Mouse (Mus musculus) E14TG2a.4 (cell line): ENCODE data around the gene Anxa3.

Experiments used
- CTCF ChIP-seq: conservative IDR thresholded peaks from 2 replicates; pipeline ENCODE4 v1.5.1; 2014; ENCODE audit warnings: low read length
- NANOG ChIP-seq: IDR thresholded peaks from 2 replicates; pipeline ENCODE4 v1.6.1; 2014; ENCODE audit warnings: borderline replicate concordance, low read length, mixed read lengths
- POU5F1 ChIP-seq: IDR thresholded peaks from 2 replicates; pipeline ENCODE4 v1.6.1; 2014; ENCODE audit warnings: low read length, borderline replicate concordance

DNA sequence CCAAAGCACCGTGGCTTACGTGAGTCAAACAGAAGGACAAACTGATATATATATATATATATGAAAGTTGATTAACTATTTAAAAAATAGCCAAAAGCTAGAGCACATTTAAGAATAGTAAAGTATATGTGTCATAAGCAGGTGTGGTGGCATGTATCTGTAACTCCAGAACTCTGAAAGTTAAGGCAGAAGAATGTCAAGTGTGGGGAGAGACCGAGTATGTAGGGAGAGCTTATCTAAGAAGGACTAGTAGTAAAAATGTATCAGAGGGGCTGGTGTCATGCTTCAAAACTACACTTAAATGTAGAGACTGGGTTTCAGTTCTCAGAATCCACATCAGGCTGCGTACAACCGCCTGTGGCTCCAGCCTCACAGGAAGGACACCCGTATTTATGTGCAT, 4.3 kb downstream of the Anxa3 start:
- TF ChIP-seq CTCF (no peak), NANOG (no peak), POU5F1 (no peak)
